Mouse (Mus musculus): ENCODE measurements around the gene AI597479.

AI597479 gene

GRCm38 (mm10) chr1:43098031-43098984, at the start of gene AI597479, which contains the start of gene Tgfbrap1:
Gene AI597479 (plus strand): TSS chr1:43098710.
Gene Tgfbrap1 (minus strand): TSS chr1:43098637.
- DNase-seq (ENCODE audit: low spot score): peak; percentile 91

DNA sequence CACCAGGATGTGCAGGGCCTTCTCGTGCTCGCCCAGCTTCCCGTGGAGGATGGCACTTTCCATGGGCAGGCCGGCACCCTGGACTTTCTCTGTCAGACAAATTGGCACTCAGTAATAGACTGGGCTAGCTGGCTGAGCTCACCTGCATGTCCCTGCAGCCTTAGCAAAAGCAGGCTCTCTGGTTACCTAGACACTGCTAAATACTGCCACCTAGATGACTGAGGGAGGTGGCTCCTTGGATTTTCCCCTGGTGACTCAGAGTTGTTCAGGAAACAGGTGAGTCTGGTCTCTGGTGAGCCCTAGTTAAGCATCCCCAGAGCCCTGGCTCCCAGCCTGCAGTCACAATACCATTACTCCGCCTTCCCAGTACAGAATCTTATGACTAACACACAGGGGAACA, 46.6 kb upstream of the AI597479 start:
- DNase-seq (ENCODE audit: low spot score): no peak

- DNase-seq (ENCODE audit: low spot score): peak; percentile 59
Observed at GRCm38 (mm10) chr1:43065615-43066310, 32.7 kb upstream of the AI597479 start.

GRCm38 (mm10) chr1:43066573-43066972, 31.9 kb upstream of the AI597479 start:
- no peak for DNase-seq (ENCODE audit: low spot score)

DNA sequence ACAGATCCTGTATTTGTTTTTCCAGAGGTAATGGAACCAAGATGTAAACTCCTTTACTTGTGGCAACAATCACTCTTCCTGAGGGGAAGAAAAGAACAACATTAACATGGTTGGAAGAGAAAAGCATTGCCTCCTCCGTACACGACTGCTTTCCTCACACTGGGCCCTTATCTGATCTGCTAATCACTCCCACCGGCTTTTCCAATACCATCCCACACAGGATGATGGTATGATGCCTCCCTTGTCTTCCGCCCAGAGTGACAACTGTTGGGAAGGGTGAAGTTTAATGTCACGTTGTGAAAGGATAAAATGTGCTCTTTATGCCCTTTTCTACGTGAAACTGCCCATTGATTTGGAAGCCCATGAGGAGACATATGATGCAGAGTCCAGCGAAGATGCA, 31.0 kb upstream of the AI597479 start:
- no peak for DNase-seq (ENCODE audit: low spot score)

GRCm38 (mm10) chr1:43070726-43071125, 27.8 kb upstream of the AI597479 start:
- DNase-seq (ENCODE audit: low spot score): no peak

DNA sequence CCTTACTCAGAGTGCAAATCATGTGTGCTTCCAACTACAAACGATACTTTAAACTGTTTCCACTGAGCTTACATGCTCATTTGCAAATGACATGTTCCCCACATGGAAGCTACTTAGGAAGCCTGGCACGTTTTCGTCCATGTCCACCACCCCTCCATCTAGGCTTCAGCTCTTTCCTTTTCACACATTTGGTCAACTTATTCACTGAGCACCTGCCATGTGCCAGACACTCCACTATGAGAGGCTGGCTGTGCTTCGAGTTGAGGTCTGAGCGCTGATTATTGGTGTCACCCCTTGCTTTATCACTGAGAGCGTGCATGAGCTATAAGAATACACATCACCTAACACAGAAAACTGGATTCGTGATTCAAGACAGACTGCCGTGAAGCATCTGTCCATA, 26.5 kb upstream of the AI597479 start:
- DNase-seq (ENCODE audit: low spot score): no peak

DNA sequence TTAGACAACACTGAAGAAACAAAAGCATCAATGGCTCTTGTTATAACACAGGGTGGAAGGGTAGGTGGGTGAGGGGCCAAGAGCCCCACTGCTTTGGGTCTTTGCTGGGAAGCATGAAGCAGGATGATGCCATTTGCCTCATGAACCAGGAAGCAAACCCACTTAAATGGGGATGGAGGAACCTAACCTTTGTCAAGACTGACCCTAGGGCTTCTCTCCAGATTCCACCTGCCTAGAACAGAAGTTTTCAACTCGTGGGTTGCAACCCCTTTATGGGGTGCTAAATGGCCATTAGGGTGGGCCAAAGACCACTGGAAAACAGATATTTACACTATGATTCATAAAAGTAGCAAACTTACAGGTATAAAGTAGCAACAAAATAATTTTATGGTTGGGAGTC, 25.9 kb upstream of the AI597479 start:
- no peak for DNase-seq (ENCODE audit: low spot score)

GRCm38 (mm10) chr1:43074791-43075190, 23.7 kb upstream of the AI597479 start:
- no peak for DNase-seq (ENCODE audit: low spot score)

DNA sequence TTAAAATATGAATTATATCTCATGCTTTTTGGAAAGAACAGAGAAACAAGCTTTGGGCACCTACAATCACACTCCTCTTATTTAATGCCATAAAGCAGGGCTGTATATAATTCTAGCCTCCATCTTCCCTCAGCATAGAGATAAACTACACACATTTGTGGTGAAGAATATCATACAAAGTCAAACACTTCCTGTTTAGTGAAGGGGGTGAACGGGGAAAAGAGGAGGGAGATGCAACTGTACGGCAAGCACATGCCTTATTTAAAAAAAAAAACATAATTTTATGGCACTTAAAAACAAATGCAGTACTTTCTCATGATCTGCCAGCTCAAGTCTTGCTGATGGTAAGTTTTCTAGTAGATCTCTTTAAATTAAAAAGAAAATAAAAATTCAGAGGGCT, 20.4 kb upstream of the AI597479 start:
- no peak for DNase-seq (ENCODE audit: low spot score)

DNA sequence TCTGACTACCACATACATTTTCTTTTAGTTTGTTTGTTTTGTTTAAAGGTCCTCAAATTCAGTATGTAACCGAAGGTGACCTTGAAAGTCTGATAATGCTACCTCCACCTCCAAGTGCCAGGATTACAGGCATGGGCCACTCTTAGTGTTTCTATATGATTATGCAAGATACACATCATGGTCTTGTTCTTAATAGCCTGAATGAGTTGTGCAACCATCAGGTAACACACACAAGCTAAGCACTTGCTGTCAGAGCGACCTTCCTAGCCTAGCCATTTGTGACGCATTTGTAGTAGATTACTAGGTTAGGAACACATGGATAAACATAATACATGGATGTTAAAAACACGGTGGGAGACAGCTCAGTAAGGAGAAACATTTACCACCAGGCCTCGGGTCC, 15.6 kb upstream of the AI597479 start:
- no peak for DNase-seq (ENCODE audit: low spot score)

DNA sequence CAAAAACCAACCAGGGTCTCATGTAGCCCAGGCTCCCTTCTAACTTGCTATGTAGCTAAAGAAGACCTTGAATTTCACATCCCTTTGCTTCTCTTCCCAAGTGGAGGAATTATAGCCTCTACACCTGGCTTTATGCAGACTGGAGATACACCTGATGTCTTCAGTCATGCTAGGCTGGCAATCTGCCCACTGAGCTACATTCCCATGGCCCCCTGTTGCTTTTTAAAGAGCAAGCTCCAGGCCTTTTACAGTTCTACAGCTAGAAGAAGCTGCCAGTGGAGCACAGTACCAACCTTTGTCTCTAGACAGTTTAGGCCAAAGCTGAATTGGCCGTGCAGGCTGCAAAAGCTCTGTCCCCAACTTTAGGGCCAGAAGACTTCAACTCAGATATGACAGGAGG, 8.1 kb upstream of the AI597479 start:
- DNase-seq (ENCODE audit: low spot score): no peak

- no peak for DNase-seq (ENCODE audit: low spot score)
Observed at GRCm38 (mm10) chr1:43091306-43092055, 7.0 kb upstream of the AI597479 start.

DNA sequence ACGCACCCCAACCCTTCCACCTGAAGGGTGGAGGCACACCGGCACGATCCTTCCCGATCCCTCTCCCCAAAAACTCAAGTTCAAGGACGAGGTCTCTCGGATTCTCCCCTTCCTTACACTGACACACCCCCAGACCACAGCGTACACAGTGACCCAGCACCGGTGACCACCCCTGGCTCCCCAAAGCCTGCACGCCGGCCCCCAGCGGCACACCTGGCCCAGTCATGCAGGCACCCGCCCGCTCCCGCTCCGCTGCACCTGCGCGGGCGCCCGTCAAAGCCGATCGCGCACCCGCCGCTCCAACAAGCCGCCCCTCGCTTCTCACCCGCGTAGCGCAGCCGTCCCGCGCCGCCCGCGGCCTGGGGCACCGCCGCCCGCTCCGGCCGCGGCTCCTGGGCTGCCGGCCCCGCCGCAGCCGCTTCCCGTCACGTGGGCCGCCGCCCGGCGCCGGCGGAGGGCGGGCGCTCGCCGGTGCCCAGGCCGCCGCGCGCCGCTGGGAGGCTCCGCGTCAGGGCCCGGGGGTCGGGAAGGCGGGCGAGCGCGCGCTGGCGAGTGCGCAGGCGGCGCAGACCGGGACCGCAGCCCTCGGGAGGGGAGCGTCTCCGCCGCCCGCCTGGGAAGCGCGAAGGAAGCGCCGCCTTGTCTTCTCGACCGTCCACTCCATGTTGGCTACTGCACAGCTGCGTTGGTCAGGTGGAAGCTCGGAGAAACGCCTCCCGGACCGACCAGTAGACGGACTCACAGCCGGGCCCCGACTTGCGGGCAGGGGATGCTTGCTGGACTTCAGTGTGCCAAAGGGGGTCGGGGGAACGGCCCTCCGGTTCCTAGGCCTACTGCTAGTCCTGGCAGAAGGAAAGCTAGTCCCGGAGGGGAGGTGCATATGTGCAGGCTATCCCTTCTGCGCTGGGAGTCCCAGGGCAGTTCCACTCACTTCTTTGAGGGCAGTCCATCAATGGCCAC, 6.2 kb upstream of the AI597479 start:
- DNase-seq (ENCODE audit: low spot score): peak; percentile 47

GRCm38 (mm10) chr1:43094206-43094605, 4.3 kb upstream of the AI597479 start:
- no peak for DNase-seq (ENCODE audit: low spot score)

GRCm38 (mm10) chr1:43108729-43109128, 10.2 kb downstream of the AI597479 start:
- no peak for DNase-seq (ENCODE audit: low spot score)

- peak; percentile 29 for DNase-seq (ENCODE audit: low spot score)
Observed at GRCm38 (mm10) chr1:43110556-43110955, 12.0 kb downstream of the AI597479 start.

GRCm38 (mm10) chr1:43112882-43113281, 14.4 kb downstream of the AI597479 start:
- peak; percentile 38 for DNase-seq (ENCODE audit: low spot score)

DNA sequence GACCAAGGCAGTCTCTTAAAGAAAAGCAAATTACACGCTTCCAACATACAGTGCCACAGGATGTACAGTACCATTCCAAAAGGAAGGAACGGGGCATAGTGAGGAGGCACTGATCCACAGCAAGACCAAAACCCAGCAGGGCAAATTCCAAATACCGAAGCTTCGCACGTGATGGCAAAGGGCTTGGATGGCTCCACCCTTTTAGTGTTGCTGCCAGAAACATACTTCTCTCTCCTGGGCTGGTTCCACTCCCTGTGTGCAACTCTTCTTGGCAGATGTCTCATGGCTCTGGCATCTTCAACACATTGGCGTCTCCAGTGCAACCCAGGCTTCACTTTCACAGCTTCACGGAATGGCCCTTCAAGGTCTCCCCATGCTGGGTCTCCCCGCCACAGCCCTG, 18.9 kb downstream of the AI597479 start:
- no peak for DNase-seq (ENCODE audit: low spot score)

DNA sequence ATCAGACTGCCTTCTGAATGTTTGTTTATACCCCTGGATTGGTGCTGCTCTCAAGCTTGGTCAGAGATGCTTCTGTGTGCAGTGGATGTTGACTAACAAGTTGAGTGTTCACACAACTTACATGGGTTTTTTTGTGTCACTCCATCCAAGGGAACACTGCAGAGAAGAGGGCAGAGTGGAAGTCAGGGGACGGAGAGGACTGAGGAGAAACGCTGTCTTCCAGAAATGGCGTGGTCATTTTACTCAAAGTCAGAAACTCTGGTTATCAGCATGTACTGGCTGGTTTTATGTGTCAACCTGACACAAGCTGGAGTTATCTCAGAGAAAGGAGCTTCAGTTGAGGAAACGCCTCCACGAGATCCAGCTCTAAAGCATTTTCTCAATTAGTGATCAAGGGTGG, 22.4 kb downstream of the AI597479 start:
- DNase-seq (ENCODE audit: low spot score): no peak

DNA sequence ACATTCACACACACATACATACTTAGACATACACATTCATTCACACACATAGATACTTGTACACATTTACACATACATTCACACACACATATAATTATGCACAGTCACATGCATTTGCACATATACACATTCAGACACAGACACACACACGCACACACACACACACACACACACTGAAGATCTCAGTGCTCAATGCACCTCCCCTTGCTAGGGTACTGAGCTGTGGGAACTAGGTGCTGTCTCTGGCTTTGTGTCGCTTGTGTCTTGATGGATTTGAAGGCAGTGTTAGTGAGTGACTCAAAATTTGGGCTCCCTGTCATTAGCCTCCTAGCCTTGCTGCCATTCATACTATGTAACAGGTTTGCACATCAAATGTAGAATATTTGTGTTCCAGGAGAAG, 24.1 kb downstream of the AI597479 start:
- no peak for DNase-seq (ENCODE audit: low spot score)

Measured in ovary, postnatal 14 days (tissue).